Mouse (Mus musculus): ENCODE results near the gene Gm11634. TPM values are rescaled to one million over a fixed set of nuclear protein-coding genes. Genes with fewer than 3 reads are reported as not detected.
"Not testable (repeated sequence)": the region's sequence is repeated elsewhere in the genome, so short reads cannot be mapped to it uniquely, and the experiment has no call there.

The Gm11634 gene
- polyA plus RNA-seq (2015; fragmentation: Nextera tagmentation; extraction: Ambion mirVana), result not detected in 2 replicates

DNA sequence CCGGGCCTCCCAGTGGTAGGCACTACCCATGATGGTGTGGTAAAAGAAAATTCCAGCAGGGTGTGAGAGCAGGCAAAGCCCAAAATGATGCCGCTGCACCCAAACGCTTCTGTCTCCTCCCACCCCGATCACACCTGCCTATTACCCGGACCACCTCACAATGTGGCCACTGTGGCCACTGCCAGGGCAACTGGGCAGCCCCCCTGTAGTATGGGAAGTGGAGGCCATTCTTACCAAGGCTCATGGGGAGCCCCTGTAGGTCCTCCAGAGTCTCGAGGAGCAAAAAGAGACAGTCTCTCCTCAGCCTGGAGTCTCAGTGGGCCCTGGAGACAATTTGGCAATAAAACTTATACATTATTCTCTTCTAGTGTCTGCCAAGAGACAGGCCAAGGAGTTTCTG, at the start of gene Gm11634:
Gene Gm11634 (minus strand): TSS at position 101 of the 400 bp plus-strand sequence.
- no peak within 1 kb of the TSS for H3K27ac ChIP-seq (replicated peaks)
- no peak within 1 kb of the TSS for H3K9ac ChIP-seq (replicated peaks)
- H3K4me2 ChIP-seq (replicated peaks), result no peak within 1 kb of the TSS
- no peak within 1 kb of the TSS for H3K4me3 ChIP-seq
- H3K36me3 ChIP-seq, result no peaks in the 10 kb centered on the region
- no peaks in the 10 kb centered on the region for H3K27me3 ChIP-seq
- 80% methylated on average over 6 of the region's 6 CpGs for WGBS
- H3K9me3 ChIP-seq, result no peaks in the 10 kb centered on the region
- ATAC-seq (replicated peaks), result no peak
- peaks cover 1% of the 10 kb centered on the region; the same call in 1 of the 2 replicates for H3K4me1 ChIP-seq

DNA sequence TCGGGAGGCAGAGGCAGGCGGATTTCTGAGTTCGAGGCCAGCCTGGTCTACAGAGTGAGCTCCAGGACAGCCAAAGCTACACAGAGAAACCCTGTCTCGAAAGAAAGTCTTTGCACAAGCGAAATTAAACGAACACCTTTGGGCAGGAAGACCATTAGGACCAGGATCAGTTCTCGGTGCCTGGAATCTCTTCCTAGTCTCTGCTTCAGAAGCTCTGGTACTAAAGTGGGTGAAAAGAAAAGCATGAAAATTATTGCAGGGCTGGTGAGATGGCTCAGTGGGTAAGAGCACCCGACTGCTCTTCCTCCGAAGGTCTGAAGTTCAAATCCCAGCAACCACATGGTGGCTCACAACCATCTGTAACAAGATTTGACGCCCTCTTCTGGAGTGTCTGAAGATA, 48.0 kb upstream of the Gm11634 start:
- not testable (repeated sequence) for H3K27me3 ChIP-seq; H3K9ac ChIP-seq (replicated peaks); H3K9me3 ChIP-seq; H3K36me3 ChIP-seq; ATAC-seq (replicated peaks); H3K4me2 ChIP-seq (replicated peaks); H3K4me3 ChIP-seq; H3K27ac ChIP-seq (replicated peaks)
- H3K4me1 ChIP-seq, result peaks cover 15% of the 10 kb centered on the region
- WGBS, result 92% methylated on average over 10 of the region's 10 CpGs

DNA sequence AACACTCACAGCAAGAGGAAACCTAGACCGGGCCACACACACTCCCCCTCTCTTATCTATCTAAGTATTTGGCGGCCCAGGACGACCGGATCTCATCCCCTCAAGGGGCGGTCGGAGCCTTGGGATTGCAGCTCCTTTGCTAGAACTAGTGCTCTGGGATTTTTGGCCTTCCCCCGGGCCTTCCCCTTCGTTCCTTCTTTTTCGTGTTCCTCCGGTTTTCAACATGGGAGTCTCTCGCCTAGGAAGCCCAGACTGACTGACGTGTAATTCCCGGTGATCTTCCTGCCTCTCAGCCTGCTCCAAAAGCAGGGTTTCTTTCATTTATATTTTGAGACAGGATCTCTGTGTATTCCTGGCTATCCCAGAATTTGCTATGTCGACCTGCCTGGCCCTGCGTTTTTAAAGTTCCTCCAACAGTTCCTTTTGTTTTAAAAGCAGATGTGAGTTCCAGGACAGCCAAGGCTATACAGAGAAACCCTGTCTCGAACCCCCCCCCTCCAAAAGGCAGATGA, 47.3 kb upstream of the Gm11634 start:
- ATAC-seq (replicated peaks); H3K9me3 ChIP-seq; H3K36me3 ChIP-seq; H3K27me3 ChIP-seq: not testable (repeated sequence)
- peak overlapping the region; percentile 55 for H3K9ac ChIP-seq (replicated peaks)
- 10% methylated on average over 16 of the region's 16 CpGs for WGBS
- H3K4me3 ChIP-seq, result peak overlapping the region; percentile 39
- peak overlapping the region; percentile 43 for H3K4me2 ChIP-seq (replicated peaks)
- peaks cover 15% of the 10 kb centered on the region for H3K4me1 ChIP-seq
- H3K27ac ChIP-seq (replicated peaks), result peak overlapping the region; percentile 93

DNA sequence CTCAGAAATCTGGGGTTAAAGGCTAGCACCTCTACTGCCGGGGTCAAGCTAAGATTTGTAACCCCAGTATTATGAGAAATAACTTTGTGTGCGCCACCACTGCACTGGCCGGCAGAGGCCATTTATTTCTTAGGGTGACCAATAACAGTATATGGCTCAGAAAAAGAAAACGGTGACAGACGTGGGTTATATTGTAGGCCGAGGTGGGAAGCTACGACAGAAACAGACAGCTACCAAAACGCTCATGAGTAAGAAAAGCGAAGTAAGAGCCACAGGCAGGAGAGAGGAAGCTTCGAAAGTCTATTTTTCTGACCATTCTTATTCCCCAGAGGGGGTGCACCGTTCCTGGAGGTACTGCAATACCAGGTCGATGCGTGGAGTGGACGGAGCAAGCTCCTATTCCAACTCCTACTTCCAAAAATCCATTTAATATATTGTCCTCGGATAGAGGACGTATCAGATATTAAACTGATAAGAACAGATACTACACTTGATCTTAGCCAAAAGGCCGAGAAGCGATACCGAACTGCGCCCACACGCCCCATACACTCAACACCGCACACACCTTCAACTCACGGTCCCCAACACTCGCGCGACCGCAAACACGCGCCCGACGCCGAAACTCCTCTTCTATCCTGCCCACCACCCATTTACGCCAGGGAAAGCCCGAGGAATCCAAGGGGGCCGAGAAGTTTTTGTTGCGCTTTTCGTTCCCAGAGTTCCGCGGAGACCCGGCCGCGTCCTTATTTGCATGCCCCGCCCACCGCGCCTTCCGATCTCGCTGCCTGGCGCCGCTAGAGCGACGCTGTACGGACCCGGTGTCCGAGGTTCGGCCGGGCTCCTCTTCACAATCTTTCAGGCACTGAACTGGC, 46.6 kb upstream of the Gm11634 start:
- Histone ChIP-seq H3K27ac (replicated peaks) (peak overlapping the region; percentile 93), H3K4me3 (peak overlapping the region; percentile 39), H3K9ac (replicated peaks) (peak overlapping the region; percentile 55), H3K4me2 (replicated peaks) (peak overlapping the region; percentile 43), H3K4me1 (peaks cover 18% of the 10 kb centered on the region)
- H3K36me3 ChIP-seq, H3K9me3 ChIP-seq, H3K27me3 ChIP-seq: not testable (repeated sequence)
- under 1% methylated on average over 45 of the region's 56 CpGs for WGBS
- ATAC-seq (replicated peaks), result peak; percentile 85

DNA sequence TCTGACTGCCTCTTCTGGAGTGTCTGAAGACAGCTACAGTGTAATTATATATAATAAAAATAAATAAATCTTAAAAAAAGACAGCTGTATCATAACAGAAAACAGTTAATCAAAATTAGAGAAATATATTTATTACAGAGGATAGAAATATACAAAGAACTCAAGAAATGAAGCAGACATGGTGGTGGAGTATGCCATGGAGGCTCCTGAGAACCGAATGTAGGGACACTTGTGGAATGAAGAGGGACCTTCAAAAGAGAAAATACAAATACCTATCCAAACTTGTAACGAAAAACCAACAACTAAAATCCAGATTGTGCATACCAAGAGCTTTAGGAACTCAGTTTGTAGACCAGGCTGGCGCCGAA, 46.0 kb upstream of the Gm11634 start:
- H3K4me3 ChIP-seq; H3K36me3 ChIP-seq; H3K9ac ChIP-seq (replicated peaks); H3K27me3 ChIP-seq; H3K4me2 ChIP-seq (replicated peaks); ATAC-seq (replicated peaks); H3K9me3 ChIP-seq: not testable (repeated sequence)
- peaks cover 18% of the 10 kb centered on the region for H3K4me1 ChIP-seq
- 0% methylated on average over 4 of the region's 4 CpGs for WGBS
- H3K27ac ChIP-seq (replicated peaks), result peak overlapping the region; percentile 80

DNA sequence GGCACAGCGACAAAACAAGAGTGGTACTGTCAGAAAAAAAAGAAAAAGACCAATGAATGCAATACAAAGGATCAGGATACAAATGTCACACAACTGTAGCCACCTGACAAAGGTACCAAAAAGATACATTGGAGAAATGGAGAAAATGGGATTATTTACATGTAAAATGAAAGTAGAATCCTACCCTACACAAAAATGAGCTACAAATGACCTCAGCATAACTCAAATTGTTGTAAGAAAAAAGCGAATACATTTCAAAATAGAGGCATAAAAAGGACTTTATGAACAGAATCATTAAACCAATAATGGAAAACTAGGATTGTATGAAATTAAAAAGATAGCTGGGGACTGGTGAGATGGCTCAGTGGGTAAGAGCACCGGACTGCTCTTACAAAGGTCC, 45.5 kb upstream of the Gm11634 start:
- Histone ChIP-seq H3K4me2 (replicated peaks) (no peak overlapping the region), H3K4me3 (no peak overlapping the region), H3K9me3 (no peaks in the 10 kb centered on the region), H3K4me1 (peaks cover 18% of the 10 kb centered on the region), H3K27me3 (no peaks in the 10 kb centered on the region), H3K27ac (replicated peaks) (peak overlapping the region; percentile 80), H3K9ac (replicated peaks) (no peak overlapping the region), H3K36me3 (no peaks in the 10 kb centered on the region)
- WGBS, result 58% methylated on average over 3 of the region's 3 CpGs
- no peak for ATAC-seq (replicated peaks)

DNA sequence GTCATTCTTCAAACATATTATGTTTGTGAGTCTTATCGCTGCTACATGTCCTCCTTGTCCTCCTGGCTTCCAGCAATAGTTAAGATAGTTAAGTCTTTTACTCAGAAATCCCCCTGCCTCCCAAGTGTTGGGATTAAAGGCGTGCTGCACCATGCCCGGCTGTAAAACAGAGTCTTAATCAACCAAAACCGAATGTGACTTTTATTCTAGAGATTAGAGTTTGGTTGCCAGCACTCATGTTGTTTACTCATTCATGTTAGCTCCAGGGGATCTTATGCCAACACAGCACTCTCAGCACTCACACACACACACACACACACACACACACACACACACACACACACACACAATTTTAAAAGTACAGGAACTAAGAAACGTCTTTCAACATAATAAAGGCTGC, 43.9 kb upstream of the Gm11634 start:
- Histone ChIP-seq H3K4me3 (no peak overlapping the region), H3K4me1 (peaks cover 18% of the 10 kb centered on the region), H3K36me3 (no peaks in the 10 kb centered on the region), H3K27ac (replicated peaks) (0 out of 2 replicates have a peak overlapping the region, but pooled peaks have one; percentile 4), H3K27me3 (no peaks in the 10 kb centered on the region), H3K4me2 (replicated peaks) (no peak overlapping the region), H3K9ac (replicated peaks) (no peak overlapping the region), H3K9me3 (no peaks in the 10 kb centered on the region)
- no peak for ATAC-seq (replicated peaks)
- WGBS, result 40% methylated on average over 5 of the region's 5 CpGs

DNA sequence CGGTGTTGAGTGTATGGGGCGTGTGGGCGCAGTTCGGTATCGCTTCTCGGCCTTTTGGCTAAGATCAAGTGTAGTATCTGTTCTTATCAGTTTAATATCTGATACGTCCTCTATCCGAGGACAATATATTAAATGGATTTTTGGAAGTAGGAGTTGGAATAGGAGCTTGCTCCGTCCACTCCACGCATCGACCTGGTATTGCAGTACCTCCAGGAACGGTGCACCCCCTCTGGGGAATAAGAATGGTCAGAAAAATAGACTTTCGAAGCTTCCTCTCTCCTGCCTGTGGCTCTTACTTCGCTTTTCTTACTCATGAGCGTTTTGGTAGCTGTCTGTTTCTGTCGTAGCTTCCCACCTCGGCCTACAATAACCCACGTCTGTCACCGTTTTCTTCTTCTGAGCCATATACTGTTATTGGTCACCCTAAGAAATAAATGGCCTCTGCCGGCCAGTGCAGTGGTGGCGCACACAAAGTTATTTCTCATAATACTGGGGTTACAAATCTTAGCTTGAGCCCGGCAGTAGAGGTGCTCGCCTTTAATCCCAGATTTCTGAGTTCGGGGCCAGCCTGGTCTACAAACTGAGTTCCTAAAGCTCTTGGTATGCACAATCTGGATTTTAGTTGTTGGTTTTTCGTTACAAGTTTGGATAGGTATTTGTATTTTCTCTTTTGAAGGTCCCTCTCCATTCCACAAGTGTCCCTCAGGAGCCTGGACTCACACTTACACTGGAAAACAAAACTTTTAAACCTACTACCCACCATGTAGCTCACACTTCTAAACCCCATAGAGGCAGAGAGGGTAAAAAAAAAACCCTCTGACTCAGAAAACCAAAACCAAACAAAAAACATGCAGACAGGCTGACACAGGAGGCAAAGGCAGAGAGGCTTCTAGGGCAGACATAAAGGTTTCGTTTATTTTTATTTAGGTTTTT, 42.9 kb upstream of the Gm11634 start:
- H3K9ac ChIP-seq (replicated peaks), result peak overlapping the region; percentile 58

DNA sequence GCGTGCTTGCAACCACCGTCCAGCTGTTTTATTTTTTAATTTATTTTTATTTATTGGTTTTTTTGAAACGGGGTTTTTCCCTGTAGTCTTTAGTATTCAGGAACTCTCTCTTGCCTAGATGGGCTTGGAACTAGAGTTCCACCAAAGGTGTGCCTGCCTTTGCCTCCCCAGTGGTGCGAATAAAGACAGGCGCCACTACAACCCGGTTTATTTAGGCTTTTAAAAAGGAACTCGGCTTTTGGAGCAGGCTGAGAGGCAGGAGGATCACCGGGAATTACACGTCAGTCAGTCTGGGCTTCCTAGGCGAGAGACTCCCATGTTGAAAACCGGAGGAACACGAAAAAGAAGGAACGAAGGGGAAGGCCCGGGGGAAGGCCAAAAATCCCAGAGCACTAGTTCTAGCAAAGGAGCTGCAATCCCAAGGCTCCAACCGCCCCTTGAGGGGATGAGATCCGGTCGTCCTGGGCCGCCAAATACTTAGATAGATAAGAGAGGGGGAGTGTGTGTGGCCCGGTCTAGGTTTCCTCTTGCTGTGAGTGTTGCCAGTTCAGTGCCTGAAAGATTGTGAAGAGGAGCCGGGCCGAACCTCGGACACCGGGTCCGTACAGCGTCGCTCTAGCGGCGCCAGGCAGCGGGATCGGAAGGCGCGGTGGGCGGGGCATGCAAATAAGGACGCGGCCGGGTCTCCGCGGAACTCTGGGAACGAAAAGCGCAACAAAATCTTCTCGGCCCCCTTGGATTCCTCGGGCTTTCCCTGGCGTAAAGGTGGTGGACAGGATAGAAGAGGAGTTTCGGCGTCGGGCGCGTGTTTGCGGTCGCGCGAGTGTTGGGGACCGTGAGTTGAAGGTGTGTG, 42.0 kb upstream of the Gm11634 start:
- not testable (repeated sequence) for H3K9me3 ChIP-seq, H3K36me3 ChIP-seq, H3K27me3 ChIP-seq
- peaks cover 15% of the 10 kb centered on the region; the same call in 1 of the 2 replicates for H3K4me1 ChIP-seq
- peak overlapping the region; percentile 41 for H3K4me3 ChIP-seq
- H3K9ac ChIP-seq (replicated peaks), result peak overlapping the region; percentile 58
- WGBS, result 4% methylated on average over 53 of the region's 53 CpGs
- H3K4me2 ChIP-seq (replicated peaks), result peak overlapping the region; percentile 47
- H3K27ac ChIP-seq (replicated peaks), result peak overlapping the region; percentile 89
- ATAC-seq (replicated peaks), result peak; percentile 76

More for the DNA sequence above, 42.9 kb upstream of the Gm11634 start:
- H3K27me3 ChIP-seq, H3K9me3 ChIP-seq, H3K36me3 ChIP-seq: not testable (repeated sequence)
- H3K4me2 ChIP-seq (replicated peaks), result peak overlapping the region; percentile 47
- peak overlapping the region; percentile 41; the same call in 1 of the 2 replicates for H3K4me3 ChIP-seq
- peak overlapping the region; percentile 89 for H3K27ac ChIP-seq (replicated peaks)
- WGBS, result 7% methylated on average over 13 of the region's 26 CpGs
- peaks cover 18% of the 10 kb centered on the region for H3K4me1 ChIP-seq
- peak; percentile 81 for ATAC-seq (replicated peaks)

DNA sequence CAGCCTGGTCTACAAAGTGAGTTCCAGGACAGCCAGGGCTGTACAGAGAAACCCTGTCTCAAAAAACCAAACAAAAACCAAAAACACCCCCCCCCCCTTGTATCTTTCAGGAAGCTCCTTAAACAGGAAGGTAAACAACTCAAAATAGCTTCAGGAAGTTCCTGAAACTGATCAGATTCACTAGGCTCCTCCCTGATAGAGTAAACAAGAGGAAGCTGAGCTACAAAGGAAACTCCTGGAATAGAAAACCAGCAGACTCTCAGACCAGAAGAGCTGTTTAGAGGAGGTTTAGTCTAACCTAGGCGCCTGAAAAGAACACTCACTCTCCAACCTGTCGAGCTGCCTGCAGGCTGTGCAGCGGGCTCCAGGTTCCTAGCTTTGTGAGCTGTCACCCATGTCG, 40.7 kb upstream of the Gm11634 start:
- ATAC-seq (replicated peaks), result no peak
- H3K4me2 ChIP-seq (replicated peaks), result no peak overlapping the region
- H3K27ac ChIP-seq (replicated peaks), result no peak overlapping the region
- no peaks in the 10 kb centered on the region for H3K27me3 ChIP-seq
- H3K4me3 ChIP-seq, result no peak overlapping the region
- no peak overlapping the region for H3K9ac ChIP-seq (replicated peaks)
- H3K9me3 ChIP-seq, result no peaks in the 10 kb centered on the region
- no peaks in the 10 kb centered on the region for H3K36me3 ChIP-seq
- 92% methylated on average over 4 of the region's 4 CpGs for WGBS
- H3K4me1 ChIP-seq, result peaks cover 15% of the 10 kb centered on the region; the same call in 1 of the 2 replicates

DNA sequence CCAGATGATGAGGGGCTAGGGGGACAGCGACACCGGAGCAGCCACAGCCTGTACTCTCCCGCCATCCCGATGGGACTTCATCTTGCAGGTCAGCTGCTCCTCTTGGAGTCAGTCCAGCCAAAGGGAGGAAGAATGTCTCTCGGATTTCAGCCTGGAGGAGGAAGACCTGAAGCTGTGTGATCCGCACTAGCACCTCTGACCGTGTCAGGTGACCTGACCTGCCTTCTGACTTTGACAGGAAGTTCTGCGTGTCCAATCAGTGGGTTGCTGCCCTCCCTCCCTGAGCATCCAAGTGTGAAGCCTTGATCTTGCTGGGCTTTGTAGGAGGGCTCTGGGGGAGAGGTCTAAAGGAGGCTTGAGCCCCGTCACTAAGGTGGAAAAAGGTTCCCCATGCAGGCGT, 36.6 kb upstream of the Gm11634 start:
- ATAC-seq (replicated peaks), result no peak
- Histone ChIP-seq H3K9me3 (no peaks in the 10 kb centered on the region), H3K4me3 (no peak overlapping the region), H3K36me3 (no peaks in the 10 kb centered on the region), H3K27me3 (no peaks in the 10 kb centered on the region), H3K27ac (replicated peaks) (no peak overlapping the region), H3K4me1 (no peaks in the 10 kb centered on the region), H3K4me2 (replicated peaks) (no peak overlapping the region), H3K9ac (replicated peaks) (no peak overlapping the region)
- whole genome bisulfite sequencing, result 86% methylated on average over 10 of the region's 10 CpGs

Data from forebrain, embryonic 15.5 days (tissue).